Mouse (Mus musculus): ENCODE data around the gene Gif. TPM values are rescaled to one million over a fixed set of nuclear protein-coding genes. Genes with fewer than 3 reads are reported as not detected.

The Gif gene
- total and polyA plus RNA-seq, 3 experiments, result not detected

DNA sequence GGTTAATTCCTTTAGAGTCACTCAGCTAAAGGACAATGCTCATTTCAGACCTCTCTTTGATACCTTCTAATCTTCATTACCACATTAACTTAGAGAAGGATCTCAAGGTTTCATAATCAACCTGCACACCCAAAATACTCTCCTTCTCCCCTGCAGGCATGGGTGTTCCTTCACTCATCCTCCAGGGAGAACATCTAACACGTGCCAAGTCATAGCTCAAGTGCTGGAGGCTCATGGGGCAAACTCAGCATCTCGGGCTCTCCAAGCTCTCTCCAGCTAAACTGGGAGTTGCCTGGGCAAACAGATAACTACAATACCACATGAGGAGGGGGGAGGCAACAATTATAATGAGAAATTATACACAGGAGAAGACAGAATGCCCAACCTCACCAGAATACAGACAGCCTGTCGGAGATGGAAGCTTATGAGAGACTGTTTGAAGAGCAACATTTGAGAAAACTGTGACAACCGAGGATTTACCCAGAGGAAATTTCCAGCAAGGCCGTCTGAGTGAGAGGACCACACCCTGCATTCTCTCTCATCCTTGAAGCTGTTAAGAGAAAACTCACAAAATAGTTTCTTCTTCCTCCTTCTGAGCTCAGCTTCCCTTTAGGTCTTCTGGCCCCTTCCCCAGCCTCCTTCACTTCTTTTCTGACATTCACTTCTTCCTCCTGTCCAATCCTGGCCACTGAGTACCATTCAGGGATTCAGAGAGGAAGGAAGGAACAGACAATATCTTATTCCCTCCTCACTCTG, 62.8 kb downstream of the Gif start:
- WGBS, result 42% methylated on average over 5 of the region's 5 CpGs

DNA sequence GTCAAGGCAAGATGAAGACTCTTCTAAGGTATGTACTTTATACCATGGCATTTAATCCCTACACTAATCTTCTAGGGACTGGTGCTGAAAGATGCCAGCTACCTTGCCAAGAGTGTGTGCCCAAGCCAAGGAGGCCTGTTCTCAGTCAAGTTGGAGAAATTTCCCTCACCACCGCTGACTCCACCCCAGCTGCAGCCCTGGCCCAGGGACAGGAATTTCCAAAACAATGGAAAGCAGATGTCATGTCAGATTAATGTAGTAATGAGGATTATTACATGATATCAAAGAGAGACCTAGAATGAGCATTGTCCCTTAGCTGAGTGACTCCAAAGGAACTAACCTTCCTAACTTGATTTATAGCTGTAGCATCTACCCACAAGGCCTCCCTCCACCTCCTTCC, 63.5 kb downstream of the Gif start:
- TF ChIP-seq CTCF (IDR thresholded peaks at IDR 0.05), result no peak
- peak; percentile 53; the same call in 1 of the 2 replicates for TF ChIP-seq EP300 (IDR thresholded peaks at IDR 0.05; ENCODE audit: insufficient read depth, low read depth, low read length)
- WGBS, result 17% methylated on average over 1 of the region's 1 CpGs
- Histone ChIP-seq H3K9ac (ENCODE audit: low read depth, low read length) (no peak overlapping the region), H3K27ac (peak overlapping the region; percentile 74), H3K79me2 (replicated peaks; ENCODE audit: control insufficient read depth, insufficient read depth, low read length) (0 out of 2 replicates have a peak, but pooled peaks cover 1% of the 10 kb centered on the region), H3K4me1 (ENCODE audit: control insufficient read depth, insufficient read depth, low read length) (peaks cover 19% of the 10 kb centered on the region), H3K36me3 (ENCODE audit: control insufficient read depth, insufficient read depth, low read length) (peaks cover 23% of the 10 kb centered on the region), H3K27me3 (ENCODE audit: control insufficient read depth, insufficient read depth, low read length) (no peaks in the 10 kb centered on the region), H3K4me3 (no peak overlapping the region; the same call in 1 of the 2 replicates)
- peak; percentile 42 to 46 for DNase-seq
- intact Hi-C loops (cut with DNase I), result loop anchor here (10.0 kb wide), 1 partner anchor 194 kb away; no protein-coding TSS in a partner anchor

More for the DNA sequence above, 62.8 kb downstream of the Gif start:
- Histone ChIP-seq H3K9ac (ENCODE audit: low read depth, low read length) (0 out of 2 replicates have a peak overlapping the region, but pooled peaks have one; percentile 12), H3K79me2 (replicated peaks; ENCODE audit: control insufficient read depth, insufficient read depth, low read length) (0 out of 2 replicates have a peak, but pooled peaks cover 1% of the 10 kb centered on the region), H3K27ac (peak overlapping the region; percentile 74), H3K4me1 (ENCODE audit: control insufficient read depth, insufficient read depth, low read length) (peaks cover 19% of the 10 kb centered on the region), H3K36me3 (ENCODE audit: control insufficient read depth, insufficient read depth, low read length) (peaks cover 24% of the 10 kb centered on the region), H3K27me3 (ENCODE audit: control insufficient read depth, insufficient read depth, low read length) (no peaks in the 10 kb centered on the region), H3K4me3 (no peak overlapping the region; the same call in 1 of the 2 replicates)
- intact Hi-C loops (cut with DNase I), result loop anchor here (10.0 kb wide), 1 partner anchor 195 kb away; no protein-coding TSS in a partner anchor
- TF ChIP-seq CTCF (IDR thresholded peaks at IDR 0.05) (no peak), POLR2A (IDR thresholded peaks at IDR 0.05; ENCODE audit: insufficient read depth, low read depth, low read length) (no peak)
- DNase-seq, result no peak

GRCm38 (mm10) chr19:11811688-11812365, 64.5 kb downstream of the Gif start:
- 56% methylated on average over 5 of the region's 5 CpGs for WGBS
- intact Hi-C loops (cut with DNase I), result loop anchor here (10.0 kb wide), 1 partner anchor 193 kb away; no protein-coding TSS in a partner anchor
- 0 out of 2 replicates have a peak, but pooled peaks cover 1% of the 10 kb centered on the region for H3K79me2 ChIP-seq (replicated peaks; ENCODE audit: control insufficient read depth, insufficient read depth, low read length)
- H3K4me3 ChIP-seq, result no peak overlapping the region
- no peaks in the 10 kb centered on the region for H3K27me3 ChIP-seq (ENCODE audit: control insufficient read depth, insufficient read depth, low read length)
- H3K9ac ChIP-seq (ENCODE audit: low read depth, low read length), result no peak overlapping the region
- H3K4me1 ChIP-seq (ENCODE audit: control insufficient read depth, insufficient read depth, low read length), result peaks cover 19% of the 10 kb centered on the region
- peaks cover 22% of the 10 kb centered on the region for H3K36me3 ChIP-seq (ENCODE audit: control insufficient read depth, insufficient read depth, low read length)
- no peak for TF ChIP-seq POLR2A (IDR thresholded peaks at IDR 0.05; ENCODE audit: insufficient read depth, low read depth, low read length)
- no peak for TF ChIP-seq EP300 (IDR thresholded peaks at IDR 0.05; ENCODE audit: insufficient read depth, low read depth, low read length)
- TF ChIP-seq CTCF (IDR thresholded peaks at IDR 0.05), result no peak
- H3K27ac ChIP-seq, result peak overlapping the region; percentile 51
- DNase-seq, result no peak

Other genes with a start within 250 kb of the Gif start
- 1 to 10 TPM; 5.1 to 9.3 TPM for gene Ms4a6b, start 231.0 kb upstream of the Gif start, total RNA-seq (2021)
- 3.1 and 4.5 TPM in 2 replicates for gene Ms4a6b, start 231.0 kb upstream of the Gif start, polyA plus RNA-seq (2012; rRNA removed)
- gene Ms4a4d, start 210.8 kb upstream of the Gif start, total RNA-seq (2021), result 1 to 10 TPM; 6.9 to 8.0 TPM
- gene Ms4a4d, start 210.8 kb upstream of the Gif start, polyA plus RNA-seq (2012; rRNA removed), result 16.0 and 19.6 TPM in 2 replicates
- 1 to 10 TPM; 3.6 to 3.9 TPM for gene Ms4a6d, start 142.7 kb upstream of the Gif start, total RNA-seq (2021)
- gene Ms4a6d, start 142.7 kb upstream of the Gif start, polyA plus RNA-seq (2012; rRNA removed), result 1.8 and 2.7 TPM in 2 replicates
- under 1 TPM in 1 of 2 experiments, not detected in 1; 0.16 TPM for gene Ms4a2, start 123.8 kb upstream of the Gif start, total RNA-seq (2021)
- gene Ms4a2, start 123.8 kb upstream of the Gif start, polyA plus RNA-seq (2012; rRNA removed), result 0.12 and 0.18 TPM in 2 replicates
- not detected for gene Ms4a3, start 106.7 kb upstream of the Gif start, total RNA-seq (2021)
- gene Ms4a3, start 106.7 kb upstream of the Gif start, polyA plus RNA-seq (2012; rRNA removed), result not detected in 2 replicates
- gene Oosp2, start 87.0 kb upstream of the Gif start, total RNA-seq (2021), result not detected
- not detected in 2 replicates for gene Oosp2, start 87.0 kb upstream of the Gif start, polyA plus RNA-seq (2012; rRNA removed)
- gene Oosp1, start 56.4 kb upstream of the Gif start, total RNA-seq (2021), result not detected
- gene Oosp1, start 56.4 kb upstream of the Gif start, polyA plus RNA-seq (2012; rRNA removed), result not detected in 2 replicates
- not detected for gene Oosp3, start 50.5 kb upstream of the Gif start, total RNA-seq (2021)
- not detected in 2 replicates for gene Oosp3, start 50.5 kb upstream of the Gif start, polyA plus RNA-seq (2012; rRNA removed)
- gene Mrpl16, start 22.8 kb downstream of the Gif start, total RNA-seq (2021), result 100 to 1,000 TPM in 1 of 2 experiments, 10 to 100 TPM in 1; 99.5 to 109 TPM
- gene Mrpl16, start 22.8 kb downstream of the Gif start, polyA plus RNA-seq (2012; rRNA removed), result 41.8 and 58.7 TPM in 2 replicates
- 1 to 10 TPM; 3.6 to 3.9 TPM for gene Stx3, start 71.8 kb downstream of the Gif start, total RNA-seq (2021)
- gene Stx3, start 71.8 kb downstream of the Gif start, polyA plus RNA-seq (2012; rRNA removed), result 3.9 and 6.1 TPM in 2 replicates
- not detected for gene Olfr1417, start 91.7 kb downstream of the Gif start, total RNA-seq (2021)
- gene Olfr1417, start 91.7 kb downstream of the Gif start, polyA plus RNA-seq (2012; rRNA removed), result not detected in 2 replicates
- gene Olfr1418, start 113.5 kb downstream of the Gif start, total RNA-seq (2021), result not detected
- gene Olfr1418, start 113.5 kb downstream of the Gif start, polyA plus RNA-seq (2012; rRNA removed), result not detected in 2 replicates
- not detected for gene Olfr1419, start 127.6 kb downstream of the Gif start, total RNA-seq (2021)
- not detected in 2 replicates for gene Olfr1419, start 127.6 kb downstream of the Gif start, polyA plus RNA-seq (2012; rRNA removed)
- gene Olfr1420, start 139.0 kb downstream of the Gif start, total RNA-seq (2021), result not detected
- gene Olfr1420, start 139.0 kb downstream of the Gif start, polyA plus RNA-seq (2012; rRNA removed), result not detected in 2 replicates
- gene Patl1, start 164.8 kb downstream of the Gif start, total RNA-seq (2021), result 10 to 100 TPM; 28.6 to 32.7 TPM
- 19.3 and 23.2 TPM in 2 replicates for gene Patl1, start 164.8 kb downstream of the Gif start, polyA plus RNA-seq (2012; rRNA removed)
- gene Osbp, start 218.4 kb downstream of the Gif start, total RNA-seq (2021), result 10 to 100 TPM; 81.7 to 95.1 TPM
- gene Osbp, start 218.4 kb downstream of the Gif start, polyA plus RNA-seq (2012; rRNA removed), result 33.8 and 57.2 TPM in 2 replicates